In genomic region chr7:25645074-25645473, GRCm38 (mm10) we compare ENCODE assay signal across 21 mouse cellular contexts. TPM values are rescaled to one million over a fixed set of nuclear protein-coding genes. Genes with fewer than 3 reads are reported as not detected.
A peak's percentile ranks its signal among the peaks of the same experiment; 100 is the strongest.
DNase-seq lines count a peak whose midpoint lies in the region; ATAC-seq and TF ChIP-seq lines count a peak whose summit lies in the region.
"Had no signal": no experiment of that assay in that cellular context is flagged by ENCODE, and none has a peak within 500 bp of the region (broad histone marks: within the 10 kb centered on the region; RNA-seq: fewer than 3 reads in every experiment).

No protein-coding gene starts in this region.

- no peaks in the 10 kb centered on the region for H3K36me3 ChIP-seq in kidney, adult 2 months (ENCODE audit: control insufficient read depth, insufficient read depth, low read length)

- peak; percentile 23 for DNase-seq in urinary bladder, postnatal 25 days (ENCODE audit: low spot score)
- DNase-seq in urinary bladder, postnatal 4 days (ENCODE audit: low spot score in 2 of 2), result no peak
- peak; percentile 46 for DNase-seq in kidney, adult 2 months
- DNase-seq in testis, postnatal 10 days (ENCODE audit: low spot score), result no peak
- DNase-seq in cerebellum, adult 11-12 months, result no peak
- DNase-seq in left cerebral cortex, adult 2 months (ENCODE audit: extremely low spot score in 1 of 2, low spot score in 2 of 2), result no peak
- DNase-seq: adrenal gland, postnatal 25 days; gastrocnemius, postnatal 14 days; heart, postnatal 36 days; lung, postnatal 10 days; right cerebral cortex, postnatal 25 days had no signal

- intact Hi-C loops in left cerebral cortex, adult 2 months (cut with DNase I), result no loop called here

- ATAC-seq in megakaryocyte, adult 5-6 weeks (ENCODE audit: poor library complexity, severe bottlenecking), result peak; percentile 38
- ATAC-seq: CD4-positive, CD25-positive, alpha-beta regulatory T cell, adult 4 months had no signal

- TF ChIP-seq POLR2A in kidney, adult 2 months (IDR thresholded peaks at IDR 0.05; ENCODE audit: low read depth, low read length), result no peak

- H3K27ac ChIP-seq in kidney, adult 2 months (ENCODE audit: insufficient read depth, low read depth, low read length), result peak overlapping the region; percentile 26; the same call in 1 of the 2 replicates
- no peak overlapping the region for H3K27ac ChIP-seq in left cerebral cortex, adult 2 months
- H3K27ac ChIP-seq: limb, embryonic 12.5 days; liver, embryonic 15.5 days; midbrain, embryonic 12.5 days had no signal

- no peaks in the 10 kb centered on the region for H3K27me3 ChIP-seq in kidney, adult 2 months (replicated peaks; ENCODE audit: control insufficient read depth, insufficient read depth, low read length)
- H3K27me3 ChIP-seq: heart, embryonic 12.5 days; limb, embryonic 12.5 days; liver, embryonic 15.5 days; midbrain, embryonic 12.5 days had no signal

- no peak for TF ChIP-seq CTCF in kidney, adult 2 months (conservative IDR thresholded peaks at IDR 0.05; ENCODE audit: insufficient read depth, insufficient read length, low read depth, low read length)
- no peak for TF ChIP-seq CTCF in left cerebral cortex, adult 2 months (IDR thresholded peaks at IDR 0.05)

- 34% methylated on average over 14 of the region's 14 CpGs for WGBS in kidney, adult 2 months

- H3K4me1 ChIP-seq in kidney, adult 2 months (ENCODE audit: control insufficient read depth, insufficient read depth, low read length), result no peaks in the 10 kb centered on the region
- H3K4me1 ChIP-seq: limb, embryonic 12.5 days had no signal

- H3K4me3 ChIP-seq in kidney, adult 2 months (ENCODE audit: insufficient read depth, low read depth, low read length), result no peak overlapping the region
- H3K4me3 ChIP-seq in left cerebral cortex, adult 2 months, result no peak overlapping the region
- H3K4me3 ChIP-seq: heart, embryonic 12.5 days; limb, embryonic 12.5 days; liver, embryonic 15.5 days; midbrain, embryonic 12.5 days; myocyte had no signal

RNA-seq across cellular contexts. Expression of gene Bckdha, which starts 13.7 kb away (rescaled TPM):
- polyA plus RNA-seq in kidney, adult 2 months (2012; rRNA removed), result 675 and 763 TPM in 2 replicates
- total RNA-seq in megakaryocyte, adult 5-6 weeks (2015), result 40.4 TPM in 2 replicates
- 39.9 and 50.1 TPM in 2 replicates for total RNA-seq in megakaryocyte, adult 5-6 weeks (2017)
- 10 to 100 TPM; 32.9 to 33.9 TPM for total RNA-seq in left cerebral cortex, adult 2 months (2021)

RNA-seq across cellular contexts. Expression of gene Exosc5, which starts 13.9 kb away (rescaled TPM):
- 64.9 and 70.1 TPM in 2 replicates for polyA plus RNA-seq in kidney, adult 2 months (2012; rRNA removed)
- total RNA-seq in megakaryocyte, adult 5-6 weeks (2015), result 31.5 and 33.7 TPM in 2 replicates
- total RNA-seq in megakaryocyte, adult 5-6 weeks (2017), result 19.4 and 20.9 TPM in 2 replicates
- total RNA-seq in left cerebral cortex, adult 2 months (2021), result 10 to 100 TPM; 23.3 to 24.0 TPM

RNA-seq across cellular contexts. Expression of gene B3gnt8, which starts 18.6 kb away (rescaled TPM):
- polyA plus RNA-seq in kidney, adult 2 months (2012; rRNA removed), result 9.6 and 10.6 TPM in 2 replicates
- total RNA-seq in megakaryocyte, adult 5-6 weeks (2015), result 18.3 and 18.4 TPM in 2 replicates
- total RNA-seq in megakaryocyte, adult 5-6 weeks (2017), result 27.0 and 34.3 TPM in 2 replicates
- total RNA-seq in left cerebral cortex, adult 2 months (2021), result under 1 TPM; 0.65 to 0.68 TPM

RNA-seq across cellular contexts. Expression of gene Dmac2, which starts 25.9 kb away (rescaled TPM):
- 114 and 134 TPM in 2 replicates for polyA plus RNA-seq in kidney, adult 2 months (2012; rRNA removed)
- 18.7 and 19.8 TPM in 2 replicates for total RNA-seq in megakaryocyte, adult 5-6 weeks (2015)
- 29.5 and 36.7 TPM in 2 replicates for total RNA-seq in megakaryocyte, adult 5-6 weeks (2017)
- 10 to 100 TPM; 51.0 to 55.7 TPM for total RNA-seq in left cerebral cortex, adult 2 months (2021)

RNA-seq across cellular contexts. Expression of gene Erich4, which starts 29.4 kb away (rescaled TPM):
- 31.4 and 49.7 TPM in 2 replicates for polyA plus RNA-seq in kidney, adult 2 months (2012; rRNA removed)
- total RNA-seq in megakaryocyte, adult 5-6 weeks (2015), result not detected in 2 replicates
- not detected in 2 replicates for total RNA-seq in megakaryocyte, adult 5-6 weeks (2017)
- not detected for total RNA-seq in left cerebral cortex, adult 2 months (2021)
- total RNA-seq: adrenal gland, postnatal 25 days; gastrocnemius, postnatal 14 days; left cerebral cortex, adult 8-10 months; MEL had no signal
- polyA plus RNA-seq: CD4-positive, CD25-positive, alpha-beta regulatory T cell, adult 4 months; embryonic facial prominence, embryonic 11.5 days; heart, embryonic 12.5 days; limb, embryonic 12.5 days; midbrain, embryonic 12.5 days; myocyte had no signal

Comparison
In these comparisons a context has a peak if more than half of its experiments do, and no peak if none do; other contexts are left out.
1. DNase-seq: peak in urinary bladder, postnatal 25 days (single experiment) and kidney, adult 2 months (single experiment); none in urinary bladder, postnatal 4 days (0 of 2), testis, postnatal 10 days (single experiment), cerebellum, adult 11-12 months (single experiment) and left cerebral cortex, adult 2 months (0 of 2).
2. RNA of gene B3gnt8, which starts 18.6 kb away (total RNA-seq): 18.3 to 34.3 TPM in megakaryocyte, adult 5-6 weeks; 0.65 to 0.68 TPM in left cerebral cortex, adult 2 months; every median in the first group is over 10 times any median in the second.